Mouse (Mus musculus) forebrain, embryonic 16.5 days (tissue): ENCODE measurements at regions not wholly inside any gene's neighbourhood (a gene's known extent, or its start where the extent isn't known, plus 50 kb on each side); places are given as distances from the start of the nearest gene placed in this dataset.
A peak's percentile ranks its signal among the peaks of the same experiment; 100 is the strongest.
"Not testable (repeated sequence)": the region's sequence is repeated elsewhere in the genome, so short reads cannot be mapped to it uniquely, and the experiment has no call there.

Experiments used
- ATAC-seq: fragments of 200-750 bp; cut with Nextera tagmentation; 2 replicates; pipeline ENCODE4 v1.8.0; 2017; ENCODE audit warnings: mild to moderate bottlenecking, moderate library complexity
- H3K27ac ChIP-seq: fragments of 300-500 bp; sonication (generic); 2 replicates; pipeline ENCODE4 v1.5.1; 2014; ENCODE audit warnings: low read length, control low read depth
- H3K27me3 ChIP-seq: fragments of 300-500 bp; sonication (generic); replicated peaks from 2 replicates; pipeline ENCODE4 v1.6.1; 2014; ENCODE audit warnings: low read length; ENCODE audit not compliant: control insufficient read depth, insufficient read depth
- H3K36me3 ChIP-seq: fragments of 300-500 bp; sonication (generic); 2 replicates; pipeline ENCODE4 v1.6.1; 2014; ENCODE audit not compliant: control insufficient read depth, insufficient read depth
- H3K4me1 ChIP-seq: fragments of 300-500 bp; sonication (generic); replicated peaks from 2 replicates; pipeline ENCODE4 v1.6.1; 2014; ENCODE audit warnings: low read length; ENCODE audit not compliant: control insufficient read depth, insufficient read depth
- H3K4me2 ChIP-seq: fragments of 300-500 bp; sonication (generic); 2 replicates; pipeline ENCODE4 v1.6.1; 2014; ENCODE audit warnings: mild to moderate bottlenecking, low read length, control low read depth
- H3K4me3 ChIP-seq: fragments of 300-500 bp; sonication (generic); replicated peaks from 2 replicates; pipeline ENCODE4 v1.5.1; 2014; ENCODE audit warnings: mild to moderate bottlenecking, low read length, control low read depth
- H3K9ac ChIP-seq: fragments of 300-500 bp; sonication (generic); replicated peaks from 2 replicates; pipeline ENCODE4 v1.6.1; 2014; ENCODE audit warnings: low read depth, low read length, control low read depth
- H3K9me3 ChIP-seq: fragments of 300-500 bp; sonication (generic); 2 replicates; pipeline ENCODE4 v1.6.1; 2016; ENCODE audit warnings: low read length; ENCODE audit not compliant: control insufficient read depth
- WGBS: fragments of 180-500 bp; shearing (Covaris S2); extraction: QIAGEN DNeasy Blood & Tissue Kit; methylation state at CpG from one replicate; pipeline ENCODE4 v1.1.7; 2014; 5-methylcytosine and 5-hydroxymethylcytosine counted together

GRCm38 (mm10) chr14:68735756-68736155 is 558.3 kb downstream of the Synb start:
- H3K9me3 ChIP-seq, H3K4me3 ChIP-seq, H3K9ac ChIP-seq, H3K4me1 ChIP-seq, H3K27ac ChIP-seq, H3K4me2 ChIP-seq, H3K27me3 ChIP-seq, H3K36me3 ChIP-seq: not testable (repeated sequence)
- ATAC-seq: 0 out of 2 replicates have a peak, but pooled peaks have one; percentile 26
- WGBS: 50% methylated on average over 2 of the region's 2 CpGs

- WGBS: 62% methylated on average over 6 of the region's 6 CpGs
- Histone ChIP-seq H3K27ac (no peak overlapping the region), H3K9me3 (no peaks in the 10 kb centered on the region)
Measured at GRCm38 (mm10) chr14:68721156-68721555, 572.9 kb downstream of the Synb start.

DNA sequence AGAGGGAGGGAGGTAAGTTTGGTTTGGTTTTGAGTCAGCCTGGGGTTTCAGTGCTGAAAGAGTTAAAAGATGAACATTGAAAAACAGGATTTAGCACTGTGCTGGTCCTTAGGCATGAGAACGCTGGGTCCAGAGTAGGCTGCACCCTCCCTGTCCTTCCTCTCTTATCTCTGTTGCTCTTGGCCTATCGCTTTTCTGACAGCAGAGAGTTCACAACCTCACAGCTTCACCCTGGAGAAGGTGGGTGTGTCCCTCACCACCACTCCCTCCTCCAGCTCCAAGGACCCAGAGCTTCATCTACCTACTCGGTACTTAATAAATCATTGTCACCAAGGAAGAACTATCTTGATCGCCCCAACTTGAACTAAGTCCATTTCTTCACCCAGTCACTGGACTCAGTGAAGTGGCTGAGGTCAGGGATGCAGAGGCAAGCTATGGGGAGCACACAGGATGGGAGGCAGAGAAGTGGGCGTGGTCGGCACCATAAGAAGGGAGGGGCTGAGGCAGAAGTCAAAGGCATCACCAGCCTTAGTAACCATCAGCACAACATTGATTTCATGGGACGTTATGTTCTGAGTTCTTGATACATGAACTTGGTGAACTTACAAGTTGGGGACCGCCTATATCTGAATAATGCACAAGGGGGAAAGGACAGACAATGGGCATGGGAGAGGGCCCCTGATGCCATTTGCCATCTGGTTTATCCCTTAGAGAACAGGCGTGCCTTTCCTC is 574.5 kb downstream of the Synb start:
- 87% methylated on average over 9 of the region's 9 CpGs for WGBS
- H3K27me3 ChIP-seq: no peaks in the 10 kb centered on the region
- no peak overlapping the region for H3K27ac ChIP-seq
- H3K9me3 ChIP-seq: no peaks in the 10 kb centered on the region
- H3K4me2 ChIP-seq: no peak overlapping the region
- ATAC-seq: no peak
- H3K9ac ChIP-seq: no peak overlapping the region
- no peaks in the 10 kb centered on the region for H3K36me3 ChIP-seq
- no peak overlapping the region for H3K4me3 ChIP-seq
- no peaks in the 10 kb centered on the region for H3K4me1 ChIP-seq

More at GRCm38 (mm10) chr14:68721156-68721555, 572.9 kb downstream of the Synb start:
- Histone ChIP-seq H3K4me1 (no peaks in the 10 kb centered on the region), H3K9ac (no peak overlapping the region), H3K36me3 (no peaks in the 10 kb centered on the region), H3K4me2 (no peak overlapping the region), H3K27me3 (no peaks in the 10 kb centered on the region), H3K4me3 (no peak overlapping the region)
- ATAC-seq: no peak

- WGBS: 92% methylated on average over 6 of the region's 6 CpGs
Measured at GRCm38 (mm10) chr14:68718846-68719245, 575.3 kb downstream of the Synb start.

More at GRCm38 (mm10) chr14:68718846-68719245, 575.3 kb downstream of the Synb start:
- no peaks in the 10 kb centered on the region for H3K27me3 ChIP-seq
- H3K4me2 ChIP-seq: no peak overlapping the region
- H3K36me3 ChIP-seq: no peaks in the 10 kb centered on the region
- no peak overlapping the region for H3K27ac ChIP-seq
- H3K9ac ChIP-seq: no peak overlapping the region
- no peaks in the 10 kb centered on the region for H3K4me1 ChIP-seq
- no peak for ATAC-seq
- no peaks in the 10 kb centered on the region for H3K9me3 ChIP-seq
- H3K4me3 ChIP-seq: no peak overlapping the region
